Mouse (Mus musculus): Measurements from ENCODE around the gene Spaca4. TPM values are rescaled to one million over a fixed set of nuclear protein-coding genes. Genes with fewer than 3 reads are reported as not detected.
A peak's percentile ranks its signal among the peaks of the same experiment; 100 is the strongest.

Gene Spaca4
- total and polyA plus RNA-seq, 3 experiments, result 0.38 TPM; not detected in 2

- peak; percentile 22 for DNase-seq (ENCODE audit: low read depth, low spot score)
- Histone ChIP-seq H3K4me1 (ENCODE audit: control insufficient read depth in 1 of 2, insufficient read depth in 2 of 2, low read length in 2 of 2) (peaks cover 0 to 5% of the 10 kb centered on the region in 2 experiments; a peak in 1 of 4 replicates), H3K36me3 (ENCODE audit: control insufficient read depth in 1 of 2, insufficient read depth in 2 of 2, low read length in 2 of 2) (peaks cover 2% of the 10 kb centered on the region in 2 experiments; a peak in 3 of 4 replicates), H3K27me3 (ENCODE audit: control insufficient read depth in 1 of 2, insufficient read depth in 2 of 2, low read length in 2 of 2) (no peaks in the 10 kb centered on the region), H3K9me3 (replicated peaks; ENCODE audit: insufficient read depth, low read length) (no peaks in the 10 kb centered on the region), H3K9ac (ENCODE audit: control insufficient read depth, low read depth, low read length, poor library complexity, severe bottlenecking) (peak overlapping the region; percentile 87), H3K27ac (ENCODE audit: control insufficient read depth, low read depth, low read length) (0 out of 2 replicates have a peak overlapping the region, but pooled peaks have one; percentile 9), H3K79me2 (ENCODE audit: control insufficient read depth, insufficient read depth, low read length, poor library complexity) (peaks cover 42% of the 10 kb centered on the region), H3K4me3 (ENCODE audit: control insufficient read depth in 1 of 2, insufficient read depth in 1 of 2, low read depth in 2 of 2, low read length in 2 of 2) (peak overlapping the region; percentile 9 to 69; a peak in 2 of 4 replicates)
- no peak for TF ChIP-seq USF1 (IDR thresholded peaks at IDR 0.05; ENCODE audit: low read depth, low read length)
- no peak for TF ChIP-seq ZC3H11A (IDR thresholded peaks at IDR 0.05; ENCODE audit: low read depth, low read length)
- TF ChIP-seq ETS1 (IDR thresholded peaks at IDR 0.05; ENCODE audit: low read depth, low read length), result no peak
- no peak for TF ChIP-seq EP300 (IDR thresholded peaks at IDR 0.05; ENCODE audit: low read depth in 1 of 2, low read length in 2 of 2)
- TF ChIP-seq RAD21 (IDR thresholded peaks at IDR 0.05; ENCODE audit: low read depth, low read length), result no peak
- no peak for TF ChIP-seq SIN3A (IDR thresholded peaks at IDR 0.05; ENCODE audit: low read length)
- no peak for TF ChIP-seq TBP (IDR thresholded peaks at IDR 0.05; ENCODE audit: low read depth, low read length)
- no peak for TF ChIP-seq TCF12 (IDR thresholded peaks at IDR 0.05; ENCODE audit: low read depth, low read length)
- no peak for TF ChIP-seq POLR2AphosphoS2 (IDR thresholded peaks at IDR 0.05; ENCODE audit: low read length)
- no peak for TF ChIP-seq MYB (IDR thresholded peaks at IDR 0.05; ENCODE audit: low read depth, low read length)
- no peak for TF ChIP-seq GATA1 (IDR thresholded peaks at IDR 0.05; ENCODE audit: low read depth, low read length)
- TF ChIP-seq POLR2A (IDR thresholded peaks at IDR 0.05; ENCODE audit: control insufficient read depth in 1 of 2, insufficient read depth in 1 of 2, low read depth in 1 of 2, low read length in 2 of 2, poor library complexity in 1 of 2), result no peak
- no peak for TF ChIP-seq NELFE (IDR thresholded peaks at IDR 0.05; ENCODE audit: low read depth, low read length)
- no peak for TF ChIP-seq NRF1 (IDR thresholded peaks at IDR 0.05; ENCODE audit: insufficient read depth, low read depth, low read length, poor library complexity, severe bottlenecking)
- TF ChIP-seq CHD1 (IDR thresholded peaks at IDR 0.05; ENCODE audit: low read depth, low read length), result no peak
- TF ChIP-seq KAT2A (conservative IDR thresholded peaks at IDR 0.05; ENCODE audit: low read depth, low read length), result no peak
- TF ChIP-seq MAZ (IDR thresholded peaks at IDR 0.05; ENCODE audit: low read depth, low read length), result no peak
- no peak for TF ChIP-seq UBTF (IDR thresholded peaks at IDR 0.05; ENCODE audit: borderline replicate concordance, insufficient read depth, low read depth, low read length)
- TF ChIP-seq HCFC1 (IDR thresholded peaks at IDR 0.05; ENCODE audit: low read depth, low read length), result no peak
Measured at GRCm38 (mm10) chr7:45719738-45720412, 5.7 kb downstream of the Spaca4 start.

- Histone ChIP-seq H3K9ac (ENCODE audit: control insufficient read depth, low read depth, low read length, poor library complexity, severe bottlenecking) (peak overlapping the region; percentile 87), H3K4me3 (ENCODE audit: control insufficient read depth in 1 of 2, insufficient read depth in 1 of 2, low read depth in 2 of 2, low read length in 2 of 2) (peak overlapping the region; percentile 69 to 73), H3K4me1 (ENCODE audit: control insufficient read depth in 1 of 2, insufficient read depth in 2 of 2, low read length in 2 of 2) (peaks cover 0 to 5% of the 10 kb centered on the region in 2 experiments; a peak in 1 of 4 replicates), H3K27ac (ENCODE audit: control insufficient read depth, low read depth, low read length) (peak overlapping the region; percentile 59), H3K79me2 (ENCODE audit: control insufficient read depth, insufficient read depth, low read length, poor library complexity) (peaks cover 48% of the 10 kb centered on the region), H3K27me3 (ENCODE audit: control insufficient read depth in 1 of 2, insufficient read depth in 2 of 2, low read length in 2 of 2) (no peaks in the 10 kb centered on the region), H3K36me3 (ENCODE audit: control insufficient read depth in 1 of 2, insufficient read depth in 2 of 2, low read length in 2 of 2) (peaks cover 2% of the 10 kb centered on the region in 2 experiments; a peak in 3 of 4 replicates), H3K9me3 (replicated peaks; ENCODE audit: insufficient read depth, low read length) (no peaks in the 10 kb centered on the region)
- TF ChIP-seq CHD2 (IDR thresholded peaks at IDR 0.05; ENCODE audit: low read length) (no peak), POLR2A (IDR thresholded peaks at IDR 0.05; ENCODE audit: control insufficient read depth in 1 of 2, insufficient read depth in 1 of 2, low read depth in 1 of 2, low read length in 2 of 2, poor library complexity in 1 of 2) (0 out of 4 replicates have a peak, but pooled peaks of 1 of the 2 experiments have one; percentile 6)
- peak; percentile 35 for DNase-seq (ENCODE audit: low read depth, low spot score)
Measured at GRCm38 (mm10) chr7:45719180-45719579, 6.4 kb downstream of the Spaca4 start.

Data from MEL (cell line).